Comparison of ENCODE assay signal across 8 mouse cellular contexts in genomic region chr8:13326598-13326997, GRCm38 (mm10). TPM values are rescaled to one million over a fixed set of nuclear protein-coding genes. Genes with fewer than 3 reads are reported as not detected.
DNase-seq lines count a peak whose midpoint lies in the region; ATAC-seq and TF ChIP-seq lines count a peak whose summit lies in the region.

No protein-coding gene starts in this region.

- H3K4me1 ChIP-seq in liver, adult 2 months (ENCODE audit: control insufficient read depth, insufficient read depth, low read length) = no peaks in the 10 kb centered on the region; the same call in 1 of the 2 replicates
- H3K4me1 ChIP-seq in liver, embryonic 12.5 days = no peaks in the 10 kb centered on the region
- H3K4me1 ChIP-seq in embryonic facial prominence, embryonic 14.5 days (ENCODE audit: control insufficient read depth, insufficient read depth, low read length) = no peaks in the 10 kb centered on the region

- H3K36me3 ChIP-seq in liver, adult 2 months (ENCODE audit: control insufficient read depth, insufficient read depth, low read length) = no peaks in the 10 kb centered on the region
- H3K36me3 ChIP-seq in liver, embryonic 12.5 days = no peaks in the 10 kb centered on the region
- H3K36me3 ChIP-seq in embryonic facial prominence, embryonic 14.5 days (ENCODE audit: control insufficient read depth, insufficient read depth, low read length) = no peaks in the 10 kb centered on the region

- no peak overlapping the region for H3K9ac ChIP-seq in liver, adult 2 months (ENCODE audit: low read depth, low read length)
- H3K9ac ChIP-seq in liver, embryonic 12.5 days = no peak overlapping the region
- H3K9ac ChIP-seq in embryonic facial prominence, embryonic 14.5 days (ENCODE audit: low read depth, low read length) = no peak overlapping the region

- intact Hi-C loops in left cerebral cortex, postnatal 10 days (cut with DNase I) = no loop called here

- no peak for ATAC-seq in liver, embryonic 12.5 days
- no peak for ATAC-seq in embryonic facial prominence, embryonic 14.5 days (ENCODE audit: low read depth)
- peak; percentile 64 for ATAC-seq in megakaryocyte progenitor cell, adult 5-6 weeks (replicated peaks; ENCODE audit: poor library complexity)
- no peak for ATAC-seq in cerebellum, adult (ENCODE audit: insufficient number of reproducible peaks, low FRiP score, low TSS enrichment)

- no peak overlapping the region for H3K4me3 ChIP-seq in liver, adult 2 months (ENCODE audit: insufficient read depth, low read depth, low read length)
- no peak overlapping the region for H3K4me3 ChIP-seq in liver, embryonic 12.5 days
- no peak overlapping the region for H3K4me3 ChIP-seq in embryonic facial prominence, embryonic 14.5 days (ENCODE audit: low read depth, low read length)

- H3K27me3 ChIP-seq in liver, adult 2 months (ENCODE audit: control insufficient read depth, insufficient read depth, low read length) = no peaks in the 10 kb centered on the region
- peaks cover 20% of the 10 kb centered on the region for H3K27me3 ChIP-seq in liver, embryonic 12.5 days (replicated peaks)
- H3K27me3 ChIP-seq in embryonic facial prominence, embryonic 14.5 days (replicated peaks; ENCODE audit: control insufficient read depth, insufficient read depth, low read length) = no peaks in the 10 kb centered on the region

- H3K9me3 ChIP-seq in liver, embryonic 12.5 days (replicated peaks) = no peaks in the 10 kb centered on the region
- H3K9me3 ChIP-seq in embryonic facial prominence, embryonic 14.5 days (ENCODE audit: control insufficient read depth, low read length) = no peaks in the 10 kb centered on the region

- peak; percentile 85 for DNase-seq in liver, adult 2 months (ENCODE audit: extremely low read depth, low read depth, low spot score)
- DNase-seq in adipocyte (ENCODE audit: low spot score) = peak; percentile 73
- DNase-seq in embryonic facial prominence, embryonic 14.5 days (ENCODE audit: low spot score) = peak; percentile 38
- DNase-seq in right cerebral cortex, adult 18-20 months = no peak
- no peak for DNase-seq in left cerebral cortex, postnatal 10 days (ENCODE audit: extremely low spot score in 1 of 2, low spot score in 2 of 2)

- H3K4me2 ChIP-seq in liver, embryonic 12.5 days = no peak overlapping the region
- H3K4me2 ChIP-seq in embryonic facial prominence, embryonic 14.5 days (ENCODE audit: low read depth, low read length) = no peak overlapping the region

- TF ChIP-seq POLR2A in liver, adult 2 months (IDR thresholded peaks at IDR 0.05; ENCODE audit: extremely low read depth, insufficient read depth, low read length) = no peak

- H3K79me2 ChIP-seq in liver, adult 2 months (ENCODE audit: control insufficient read depth, insufficient read depth, low read length) = no peaks in the 10 kb centered on the region

- WGBS in liver, adult 2 months = 18% methylated on average over 5 of the region's 5 CpGs
- 33% methylated on average over 5 of the region's 5 CpGs for WGBS in liver, embryonic 12.5 days (ENCODE audit: insufficient replicate concordance)
- WGBS in embryonic facial prominence, embryonic 14.5 days = 37% methylated on average over 5 of the region's 5 CpGs

- peak overlapping the region; percentile 38; the same call in 1 of the 2 replicates for H3K27ac ChIP-seq in liver, adult 2 months (replicated peaks; ENCODE audit: insufficient read depth, low read depth, low read length)
- H3K27ac ChIP-seq in liver, embryonic 12.5 days = no peak overlapping the region
- H3K27ac ChIP-seq in embryonic facial prominence, embryonic 14.5 days (replicated peaks; ENCODE audit: low read depth, low read length) = no peak overlapping the region

- TF ChIP-seq CTCF in liver, adult 2 months (IDR thresholded peaks at IDR 0.05; ENCODE audit: low read depth, low read length) = peak; percentile 54

RNA-seq across cellular contexts. Expression of gene Tfdp1, which starts 12.0 kb away (rescaled TPM):
- 12.8 and 13.2 TPM in 2 replicates for total RNA-seq in liver, adult 2 months (2014; rRNA removed)
- polyA plus RNA-seq in liver, adult 2 months (2012; rRNA removed) = 12.9 TPM in 2 replicates
- 172 and 174 TPM in 2 replicates for polyA plus RNA-seq in liver, embryonic 12.5 days (2016; fragmentation: Nextera tagmentation; extraction: Ambion mirVana)
- polyA plus RNA-seq in embryonic facial prominence, embryonic 14.5 days (2014; fragmentation: Nextera tagmentation; extraction: Ambion mirVana) = 150 and 168 TPM in 2 replicates
- 315 and 317 TPM in 2 replicates for total RNA-seq in megakaryocyte progenitor cell, adult 5-6 weeks (2015)
- 229 and 230 TPM in 2 replicates for total RNA-seq in megakaryocyte progenitor cell, adult 5-6 weeks (2017)
- 10 to 100 TPM; 63.1 to 65.1 TPM for total RNA-seq in left cerebral cortex, postnatal 10 days (2021)

RNA-seq across cellular contexts. Expression of gene Tmco3, which starts 38.6 kb away (rescaled TPM):
- 5.1 and 5.5 TPM in 2 replicates for total RNA-seq in liver, adult 2 months (2014; rRNA removed)
- polyA plus RNA-seq in liver, adult 2 months (2012; rRNA removed) = 7.0 and 9.0 TPM in 2 replicates
- 10.1 and 10.6 TPM in 2 replicates for polyA plus RNA-seq in liver, embryonic 12.5 days (2016; fragmentation: Nextera tagmentation; extraction: Ambion mirVana)
- 44.5 and 45.4 TPM in 2 replicates for polyA plus RNA-seq in embryonic facial prominence, embryonic 14.5 days (2014; fragmentation: Nextera tagmentation; extraction: Ambion mirVana)
- 10.1 and 10.5 TPM in 2 replicates for total RNA-seq in megakaryocyte progenitor cell, adult 5-6 weeks (2015)
- total RNA-seq in megakaryocyte progenitor cell, adult 5-6 weeks (2017) = 9.5 and 13.0 TPM in 2 replicates
- 10 to 100 TPM; 43.2 to 45.2 TPM for total RNA-seq in left cerebral cortex, postnatal 10 days (2021)

RNA-seq across cellular contexts. Expression of gene Dcun1d2, which starts 38.7 kb away (rescaled TPM):
- total RNA-seq in liver, adult 2 months (2014; rRNA removed) = 10.6 and 10.7 TPM in 2 replicates
- polyA plus RNA-seq in liver, adult 2 months (2012; rRNA removed) = 11.0 and 13.1 TPM in 2 replicates
- 14.3 and 14.4 TPM in 2 replicates for polyA plus RNA-seq in liver, embryonic 12.5 days (2016; fragmentation: Nextera tagmentation; extraction: Ambion mirVana)
- polyA plus RNA-seq in embryonic facial prominence, embryonic 14.5 days (2014; fragmentation: Nextera tagmentation; extraction: Ambion mirVana) = 27.5 and 28.7 TPM in 2 replicates
- 13.2 and 16.8 TPM in 2 replicates for total RNA-seq in megakaryocyte progenitor cell, adult 5-6 weeks (2015)
- 18.9 and 23.2 TPM in 2 replicates for total RNA-seq in megakaryocyte progenitor cell, adult 5-6 weeks (2017)
- 10 to 100 TPM; 24.7 to 26.9 TPM for total RNA-seq in left cerebral cortex, postnatal 10 days (2021)

Comparison
In these comparisons a context has a peak if more than half of its experiments do, and no peak if none do; other contexts are left out.
1. DNase-seq: peak in liver, adult 2 months (single experiment), adipocyte (single experiment) and embryonic facial prominence, embryonic 14.5 days (single experiment); none in right cerebral cortex, adult 18-20 months (single experiment) and left cerebral cortex, postnatal 10 days (0 of 2).